Mouse (Mus musculus) heart, adult 11 months (tissue): ENCODE measurements around the gene Samd4b.

ENCODE experiments used
- DNase-seq: peaks from one replicate; pipeline ENCODE4 v3.0.0; 2022

Gene Samd4b

GRCm38 (mm10) chr7:28441776-28442485, 156.0 kb downstream of the Samd4b start:
- DNase-seq, result peak; percentile 87

- DNase-seq, result peak; percentile 98
These were observed 157.2 kb downstream of the Samd4b start for GRCm38 (mm10) chr7:28440739-28441138.

GRCm38 (mm10) chr7:28438771-28439170, 159.2 kb downstream of the Samd4b start:
- DNase-seq, result no peak

GRCm38 (mm10) chr7:28437964-28438363, 160.0 kb downstream of the Samd4b start:
- DNase-seq, result peak; percentile 63

- DNase-seq, result peak; percentile 99
These were observed 160.9 kb downstream of the Samd4b start, which contains the start of gene Gmfg for GRCm38 (mm10) chr7:28436932-28437570. TSS of gene Gmfg (plus strand) at chr7:28437447.

- DNase-seq, result peak; percentile 100
These were observed 161.6 kb downstream of the Samd4b start for GRCm38 (mm10) chr7:28436271-28436904.

GRCm38 (mm10) chr7:28435660-28436259, 162.2 kb downstream of the Samd4b start:
- peak; percentile 97 for DNase-seq

GRCm38 (mm10) chr7:28432252-28432651, 165.7 kb downstream of the Samd4b start:
- no peak for DNase-seq

- DNase-seq, result no peak
These were observed 167.4 kb downstream of the Samd4b start for GRCm38 (mm10) chr7:28430512-28430911.

- no peak for DNase-seq
These were observed 170.2 kb downstream of the Samd4b start for GRCm38 (mm10) chr7:28427738-28428137.

- peak; percentile 58 for DNase-seq
These were observed 174.9 kb downstream of the Samd4b start for GRCm38 (mm10) chr7:28423018-28423417.

GRCm38 (mm10) chr7:28419416-28419815, 178.5 kb downstream of the Samd4b start:
- DNase-seq, result peak; percentile 90

GRCm38 (mm10) chr7:28418096-28418670, 179.8 kb downstream of the Samd4b start:
- peak; percentile 99 for DNase-seq

- peak; percentile 83 for DNase-seq
These were observed 180.6 kb downstream of the Samd4b start for GRCm38 (mm10) chr7:28417368-28417767.

- DNase-seq, result no peak
These were observed 185.1 kb downstream of the Samd4b start for GRCm38 (mm10) chr7:28412826-28413225.

GRCm38 (mm10) chr7:28410841-28411475, 187.0 kb downstream of the Samd4b start:
- DNase-seq, result peak; percentile 99

GRCm38 (mm10) chr7:28401942-28402341, 196.0 kb downstream of the Samd4b start:
- no peak for DNase-seq

- DNase-seq, result no peak
These were observed 196.9 kb downstream of the Samd4b start for GRCm38 (mm10) chr7:28401030-28401429.

- no peak for DNase-seq
These were observed 199.1 kb downstream of the Samd4b start for GRCm38 (mm10) chr7:28398696-28399340.

- DNase-seq, result no peak
These were observed 199.9 kb downstream of the Samd4b start for GRCm38 (mm10) chr7:28398000-28398399.

- DNase-seq, result peak; percentile 89
These were observed 202.5 kb downstream of the Samd4b start for GRCm38 (mm10) chr7:28395425-28395824.
